Mouse (Mus musculus): ENCODE measurements around the gene Slc30a1. TPM values are rescaled to one million over a fixed set of nuclear protein-coding genes. Genes with fewer than 3 reads are reported as not detected.
A peak's percentile ranks its signal among the peaks of the same experiment; 100 is the strongest.

The Slc30a1 gene
- polyA plus RNA-seq, 1 experiment from 2014 or later = 1.2 TPM

GRCm38 (mm10) chr1:191878518-191878921 lies 28.0 kb upstream of the Slc30a1 start:
- H3K27ac ChIP-seq (replicated peaks) = 0 out of 2 replicates have a peak overlapping the region, but pooled peaks have one; percentile 49
- no peaks in the 10 kb centered on the region for H3K27me3 ChIP-seq (ENCODE audit: low read depth, poor library complexity, severe bottlenecking)
- H3K9me3 ChIP-seq (replicated peaks) = no peaks in the 10 kb centered on the region
- no peak for DNase-seq (ENCODE audit: low spot score)
- peaks cover 20% of the 10 kb centered on the region for H3K4me1 ChIP-seq
- 76% methylated on average over 4 of the region's 4 CpGs for WGBS
- H3K36me3 ChIP-seq = no peaks in the 10 kb centered on the region
- no peak overlapping the region for H3K4me3 ChIP-seq

DNA sequence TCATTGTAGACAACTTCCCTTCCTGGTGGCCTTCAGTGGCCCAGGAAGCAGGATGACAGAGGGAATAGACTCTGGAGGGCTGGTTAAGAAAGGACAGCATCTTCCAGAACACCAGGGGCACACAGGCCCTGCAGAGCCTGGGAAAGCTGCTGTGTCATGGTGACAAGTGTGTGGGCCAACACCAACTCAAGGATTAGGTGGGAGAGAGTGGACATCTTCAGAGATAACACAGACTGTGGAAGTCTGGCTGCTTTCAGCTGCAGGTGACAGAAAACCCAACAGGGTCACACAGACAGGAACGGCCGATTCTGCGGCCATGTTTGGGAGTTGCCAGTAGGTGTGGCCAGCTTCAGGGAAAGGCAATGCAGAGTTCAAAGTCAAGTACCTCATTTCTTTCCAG lies 26.3 kb upstream of the Slc30a1 start:
- no peak overlapping the region for H3K4me3 ChIP-seq
- peaks cover 20% of the 10 kb centered on the region for H3K4me1 ChIP-seq
- no peaks in the 10 kb centered on the region for H3K9me3 ChIP-seq (replicated peaks)
- no peaks in the 10 kb centered on the region for H3K36me3 ChIP-seq
- 96% methylated on average over 3 of the region's 3 CpGs for WGBS
- no peaks in the 10 kb centered on the region for H3K27me3 ChIP-seq (ENCODE audit: low read depth, poor library complexity, severe bottlenecking)
- H3K27ac ChIP-seq (replicated peaks) = no peak overlapping the region
- no peak for DNase-seq (ENCODE audit: low spot score)

GRCm38 (mm10) chr1:191880921-191881609 lies 25.5 kb upstream of the Slc30a1 start:
- H3K4me3 ChIP-seq = no peak overlapping the region
- H3K27me3 ChIP-seq (ENCODE audit: low read depth, poor library complexity, severe bottlenecking) = no peaks in the 10 kb centered on the region
- H3K4me1 ChIP-seq = peaks cover 15% of the 10 kb centered on the region
- H3K27ac ChIP-seq (replicated peaks) = no peak overlapping the region
- WGBS = 87% methylated on average over 8 of the region's 8 CpGs
- DNase-seq (ENCODE audit: low spot score) = no peak
- H3K36me3 ChIP-seq = no peaks in the 10 kb centered on the region
- no peaks in the 10 kb centered on the region for H3K9me3 ChIP-seq (replicated peaks)

- H3K9me3 ChIP-seq (replicated peaks) = no peaks in the 10 kb centered on the region
- DNase-seq (ENCODE audit: low spot score) = no peak
- H3K27ac ChIP-seq (replicated peaks) = no peak overlapping the region
- H3K4me3 ChIP-seq = no peak overlapping the region
- H3K36me3 ChIP-seq = no peaks in the 10 kb centered on the region
- 66% methylated on average over 2 of the region's 2 CpGs for WGBS
- H3K27me3 ChIP-seq (ENCODE audit: low read depth, poor library complexity, severe bottlenecking) = no peaks in the 10 kb centered on the region
- peaks cover 15% of the 10 kb centered on the region for H3K4me1 ChIP-seq
These were observed 24.9 kb upstream of the Slc30a1 start for GRCm38 (mm10) chr1:191881663-191882062.

DNA sequence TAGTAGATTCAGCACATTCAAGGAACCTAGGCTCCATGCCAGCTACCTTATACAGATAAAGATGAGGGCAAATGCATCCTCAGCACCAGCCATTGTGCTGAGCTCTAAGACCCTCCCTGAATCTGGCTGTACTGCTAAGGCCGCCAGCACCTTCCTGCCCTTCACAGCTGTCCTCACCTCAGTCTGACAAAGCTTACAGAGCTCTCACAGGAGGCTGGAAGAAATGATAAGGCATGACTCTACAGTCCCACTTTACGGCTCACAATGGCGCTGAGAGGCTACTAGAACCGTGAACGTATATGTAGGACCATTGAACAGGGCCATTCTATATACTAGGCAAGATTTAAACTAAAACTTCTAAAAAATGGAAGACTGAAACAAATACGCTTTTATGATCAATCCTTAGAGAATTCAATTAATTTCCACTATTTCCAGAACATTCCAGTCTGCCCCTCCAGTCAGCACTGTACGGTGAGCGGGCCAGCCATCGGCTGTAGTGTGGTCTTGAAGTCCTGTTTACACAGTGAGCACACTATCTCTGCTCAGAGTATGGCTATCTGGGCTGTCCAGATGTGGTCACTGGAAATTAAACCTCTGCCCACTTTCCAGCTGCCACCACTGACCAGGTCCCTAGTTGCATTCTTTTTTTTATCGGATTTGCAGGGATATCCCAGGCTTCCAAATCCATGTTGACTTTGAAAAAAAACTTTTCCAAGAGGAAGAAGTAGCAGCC lies 23.9 kb upstream of the Slc30a1 start:
- no peak overlapping the region for H3K4me3 ChIP-seq
- 95% methylated on average over 10 of the region's 10 CpGs for WGBS
- no peak for DNase-seq (ENCODE audit: low spot score)

DNA sequence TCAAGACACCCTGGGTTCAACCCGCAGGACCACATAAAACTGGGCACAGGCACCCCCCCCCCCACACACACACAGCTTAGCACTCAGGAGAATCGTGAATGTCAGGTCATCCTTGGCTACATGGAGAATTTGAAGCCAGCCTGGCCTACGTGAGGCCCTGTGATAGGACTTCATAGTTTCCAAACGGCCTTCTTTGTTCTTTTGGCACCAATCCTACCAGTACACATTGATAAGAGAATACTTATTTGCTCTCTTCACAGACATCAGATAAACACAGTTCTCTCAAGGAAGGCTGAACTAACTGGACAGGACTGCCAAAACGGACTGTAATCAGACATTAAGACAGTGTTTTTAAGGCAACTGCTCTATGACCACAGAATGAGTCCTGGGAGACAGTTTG lies 22.9 kb upstream of the Slc30a1 start:
- DNase-seq (ENCODE audit: low spot score) = no peak
- WGBS = 80% methylated on average over 5 of the region's 5 CpGs
- no peaks in the 10 kb centered on the region for H3K36me3 ChIP-seq
- H3K4me3 ChIP-seq = no peak overlapping the region
- H3K27ac ChIP-seq (replicated peaks) = no peak overlapping the region
- H3K27me3 ChIP-seq (ENCODE audit: low read depth, poor library complexity, severe bottlenecking) = no peaks in the 10 kb centered on the region
- H3K4me1 ChIP-seq = peaks cover 5% of the 10 kb centered on the region; the same call in 1 of the 2 replicates
- H3K9me3 ChIP-seq (replicated peaks) = no peaks in the 10 kb centered on the region

More for the DNA sequence above, 23.9 kb upstream of the Slc30a1 start:
- H3K36me3 ChIP-seq = no peaks in the 10 kb centered on the region
- no peaks in the 10 kb centered on the region for H3K9me3 ChIP-seq (replicated peaks)
- H3K27ac ChIP-seq (replicated peaks) = 0 out of 2 replicates have a peak overlapping the region, but pooled peaks have one; percentile 17
- H3K4me1 ChIP-seq = peaks cover 15% of the 10 kb centered on the region
- no peaks in the 10 kb centered on the region for H3K27me3 ChIP-seq (ENCODE audit: low read depth, poor library complexity, severe bottlenecking)

GRCm38 (mm10) chr1:191891912-191892311 lies 14.7 kb upstream of the Slc30a1 start:
- Histone ChIP-seq H3K4me3 (no peak overlapping the region), H3K36me3 (no peaks in the 10 kb centered on the region), H3K9me3 (replicated peaks) (no peaks in the 10 kb centered on the region), H3K4me1 (peaks cover 13% of the 10 kb centered on the region), H3K27me3 (ENCODE audit: low read depth, poor library complexity, severe bottlenecking) (no peaks in the 10 kb centered on the region), H3K27ac (replicated peaks) (no peak overlapping the region)
- no peak for DNase-seq (ENCODE audit: low spot score)
- 87% methylated on average over 6 of the region's 6 CpGs for WGBS

DNA sequence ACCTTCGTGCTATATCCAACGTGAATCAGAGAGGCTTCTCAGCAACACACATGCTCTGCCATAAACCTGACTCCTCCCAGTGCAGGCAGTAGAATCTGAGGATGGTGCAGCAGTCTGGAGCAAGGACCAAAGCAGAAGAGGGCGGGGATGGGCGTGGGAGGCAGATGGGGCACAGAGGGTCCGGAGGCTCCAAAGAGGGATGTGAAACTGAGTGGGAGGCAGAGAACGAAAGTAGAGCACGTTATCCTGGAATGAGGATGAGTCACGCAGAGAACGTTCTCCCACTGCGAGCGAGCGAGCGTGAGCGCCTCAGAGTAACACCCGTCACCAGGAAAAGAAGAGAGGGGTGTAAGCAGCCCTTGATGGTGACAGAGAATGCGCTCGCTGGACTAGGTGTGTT lies 12.2 kb upstream of the Slc30a1 start:
- Histone ChIP-seq H3K27ac (replicated peaks) (peak overlapping the region; percentile 33; the same call in 1 of the 2 replicates), H3K27me3 (ENCODE audit: low read depth, poor library complexity, severe bottlenecking) (no peaks in the 10 kb centered on the region), H3K9me3 (replicated peaks) (no peaks in the 10 kb centered on the region), H3K4me3 (no peak overlapping the region), H3K4me1 (peaks cover 13% of the 10 kb centered on the region), H3K36me3 (no peaks in the 10 kb centered on the region)
- 86% methylated on average over 17 of the region's 17 CpGs for WGBS
- no peak for DNase-seq (ENCODE audit: low spot score)

GRCm38 (mm10) chr1:191894857-191895256 lies 11.7 kb upstream of the Slc30a1 start:
- Histone ChIP-seq H3K27ac (replicated peaks) (0 out of 2 replicates have a peak overlapping the region, but pooled peaks have one; percentile 4), H3K9me3 (replicated peaks) (no peaks in the 10 kb centered on the region), H3K4me1 (peaks cover 13% of the 10 kb centered on the region), H3K4me3 (no peak overlapping the region), H3K36me3 (no peaks in the 10 kb centered on the region), H3K27me3 (ENCODE audit: low read depth, poor library complexity, severe bottlenecking) (no peaks in the 10 kb centered on the region)
- DNase-seq (ENCODE audit: low spot score) = no peak
- 90% methylated on average over 9 of the region's 9 CpGs for WGBS

DNA sequence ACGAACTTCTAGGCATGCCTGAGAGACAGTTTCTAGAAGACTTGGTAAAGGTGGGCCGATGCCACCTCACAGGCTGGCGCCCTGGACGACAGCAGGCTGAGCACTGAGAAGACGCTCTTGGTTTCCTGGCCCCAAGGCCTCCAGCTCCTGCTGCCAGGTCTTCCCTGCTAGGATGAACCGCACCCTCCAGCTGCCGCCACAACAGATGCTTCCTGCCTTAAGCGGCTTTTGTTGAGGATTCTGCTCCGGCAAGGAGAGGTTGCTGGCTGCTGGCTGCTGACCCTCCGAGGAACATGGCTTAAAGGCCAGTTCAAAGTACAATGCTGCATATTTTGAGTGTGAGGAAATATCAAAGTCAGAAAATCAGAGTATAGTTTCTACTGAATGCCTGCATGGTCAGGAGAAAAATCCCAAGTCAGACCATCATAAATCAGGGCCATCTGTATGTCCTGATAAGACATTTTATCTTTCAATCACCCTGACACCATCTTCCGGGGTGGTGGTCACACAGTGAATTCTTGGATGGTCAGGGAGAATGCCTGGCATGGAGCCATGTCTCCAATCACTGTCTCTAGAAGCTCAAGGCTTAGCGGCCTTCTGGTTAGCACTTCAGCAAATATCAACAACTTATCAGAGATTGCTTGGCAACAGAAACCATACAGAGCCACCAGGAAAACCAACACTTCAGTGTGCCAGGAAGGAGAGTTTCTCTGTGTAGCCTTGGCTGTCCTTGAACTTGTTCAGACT lies 9.6 kb upstream of the Slc30a1 start:
- Histone ChIP-seq H3K9me3 (replicated peaks) (no peaks in the 10 kb centered on the region), H3K4me3 (no peak overlapping the region), H3K27ac (replicated peaks) (peak overlapping the region; percentile 55), H3K4me1 (peaks cover 13% of the 10 kb centered on the region), H3K36me3 (no peaks in the 10 kb centered on the region), H3K27me3 (ENCODE audit: low read depth, poor library complexity, severe bottlenecking) (no peaks in the 10 kb centered on the region)
- 79% methylated on average over 12 of the region's 12 CpGs for WGBS
- peak; percentile 18 for DNase-seq (ENCODE audit: low spot score)

- peak overlapping the region; percentile 70 for H3K4me3 ChIP-seq
- DNase-seq (ENCODE audit: low spot score) = no peak
- H3K36me3 ChIP-seq = peaks cover 24% of the 10 kb centered on the region
- peak overlapping the region; percentile 93 for H3K27ac ChIP-seq (replicated peaks)
- no peaks in the 10 kb centered on the region for H3K9me3 ChIP-seq (replicated peaks)
- H3K4me1 ChIP-seq = peaks cover 45% of the 10 kb centered on the region
- WGBS = 4% methylated on average over 45 of the region's 58 CpGs
- H3K27me3 ChIP-seq (ENCODE audit: low read depth, poor library complexity, severe bottlenecking) = peaks cover 18% of the 10 kb centered on the region
These were observed 682 bp upstream of the Slc30a1 start for GRCm38 (mm10) chr1:191905637-191906533.

DNA sequence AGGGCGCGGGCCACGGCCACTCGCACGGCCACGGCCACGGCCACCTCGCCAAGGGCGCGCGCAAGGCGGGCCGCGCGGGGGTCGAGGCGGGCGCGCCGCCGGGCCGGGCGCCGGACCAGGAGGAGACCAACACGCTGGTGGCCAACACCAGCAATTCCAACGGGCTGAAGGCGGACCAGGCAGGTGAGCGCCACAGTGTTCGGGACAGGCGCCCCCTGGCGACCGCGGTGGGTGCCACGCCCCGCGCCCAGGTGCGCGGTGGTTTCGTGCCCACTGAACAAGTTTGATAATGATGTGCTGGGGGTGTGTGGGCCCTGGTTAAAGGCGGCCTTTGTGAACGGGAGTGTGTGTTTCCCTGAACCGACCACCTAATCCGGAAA lies 854 bp downstream of the Slc30a1 start:
- H3K4me3 ChIP-seq = peak overlapping the region; percentile 70
- H3K36me3 ChIP-seq = peaks cover 31% of the 10 kb centered on the region
- under 1% methylated on average over 43 of the region's 43 CpGs for WGBS
- no peaks in the 10 kb centered on the region for H3K9me3 ChIP-seq (replicated peaks)
- H3K27ac ChIP-seq (replicated peaks) = peak overlapping the region; percentile 93
- DNase-seq (ENCODE audit: low spot score) = peak; percentile 73
- peaks cover 18% of the 10 kb centered on the region for H3K27me3 ChIP-seq (ENCODE audit: low read depth, poor library complexity, severe bottlenecking)
- peaks cover 54% of the 10 kb centered on the region for H3K4me1 ChIP-seq
